Mouse (Mus musculus): Measurements from ENCODE around the gene Nadsyn1. TPM values are rescaled to one million over a fixed set of nuclear protein-coding genes. Genes with fewer than 3 reads are reported as not detected.

Nadsyn1 gene
- total RNA-seq, 2 experiments from 2014 or later: 2.7 to 3.8 TPM

GRCm38 (mm10) chr7:143755357-143756124 is 67.1 kb downstream of the Nadsyn1 start:
- no peak for DNase-seq

- DNase-seq: no peak
These were observed 68.5 kb downstream of the Nadsyn1 start for GRCm38 (mm10) chr7:143753990-143754715.

GRCm38 (mm10) chr7:143752606-143753005 is 70.0 kb downstream of the Nadsyn1 start:
- no peak for DNase-seq

- no peak for DNase-seq
These were observed 70.6 kb downstream of the Nadsyn1 start for GRCm38 (mm10) chr7:143752056-143752455.

- DNase-seq: no peak
These were observed 71.3 kb downstream of the Nadsyn1 start for GRCm38 (mm10) chr7:143751380-143751779.

GRCm38 (mm10) chr7:143749045-143749444 is 73.6 kb downstream of the Nadsyn1 start:
- no peak for DNase-seq

- peak; percentile 78 for DNase-seq
These were observed 74.4 kb downstream of the Nadsyn1 start for GRCm38 (mm10) chr7:143748041-143748868.

Small RNAs within 50 kb of the gene (microRNA-seq; reads per million reads assigned to microRNA genes)
- 0 reads per million in 2 experiments for gene Gm22064 (ENCODE audit: borderline replicate concordance in 2 of 2)

Other genes starting within 250 kb of the Nadsyn1 start
- gene Cars, start 222.8 kb downstream of the Nadsyn1 start, total RNA-seq (2021): 10 to 100 TPM; 32.7 to 32.9 TPM
- gene Tnfrsf26, start 194.1 kb downstream of the Nadsyn1 start, total RNA-seq (2021): under 1 TPM; 0.08 to 0.43 TPM
- gene Tnfrsf22, start 173.2 kb downstream of the Nadsyn1 start, total RNA-seq (2021): 1 to 10 TPM; 1.4 to 1.7 TPM
- 1 to 10 TPM; 3.2 to 5.0 TPM for gene Tnfrsf23, start 137.0 kb downstream of the Nadsyn1 start, total RNA-seq (2021)
- 10 to 100 TPM; 18.7 to 19.0 TPM for gene Osbpl5, start 65.9 kb downstream of the Nadsyn1 start, total RNA-seq (2021)
- under 1 TPM in 1 of 2 experiments, not detected in 1; 0.29 TPM for gene Mrgprg, start 55.9 kb downstream of the Nadsyn1 start, total RNA-seq (2021)
- gene Mrgpre, start 38.3 kb downstream of the Nadsyn1 start, total RNA-seq (2021): under 1 TPM; 0.64 to 0.67 TPM
- 1 to 10 TPM; 4.8 TPM for gene Dhcr7, start 296 bp upstream of the Nadsyn1 start, total RNA-seq (2021)
- not detected for gene Gm498, start 44.0 kb upstream of the Nadsyn1 start, total RNA-seq (2021)
- under 1 TPM; 0.05 to 0.08 TPM for gene Shank2, start 179.1 kb upstream of the Nadsyn1 start, total RNA-seq (2021)

All from gastrocnemius, postnatal 25 days (tissue).